Mouse (Mus musculus) granulocyte monocyte progenitor cell, adult 5-6 weeks (primary cell): ENCODE data around the gene Srsf4. TPM values are rescaled to one million over a fixed set of nuclear protein-coding genes. Genes with fewer than 3 reads are reported as not detected.

Experiments
- ATAC-seq: replicated peaks from 2 replicates; pipeline ENCODE4 v1.8.0; 2016; ENCODE audit warnings: mild to moderate bottlenecking, moderate TSS enrichment, inconsistent platforms; ENCODE audit not compliant: poor library complexity, severe bottlenecking
- total RNA-seq, 2 experiments: library from RNA; stranded (forward) in 1 of 2; stranded (reverse) in 1 of 2; fragments of 200-712, 200-1000 nt in 1 of 2; fragments of >200 nt in 1 of 2; fragmentation: Nextera tagmentation in 1 of 2; gene quantifications; 2 replicates each; pipeline ENCODE4 v1.2.3; 2014 to 2017

Srsf4 gene
- total RNA-seq, 2 experiments from 2014 or later = 62.0 to 66.8 TPM

GRCm38 (mm10) chr4:131947848-131948247 lies 74.4 kb downstream of the Srsf4 start:
- no peak for ATAC-seq

GRCm38 (mm10) chr4:131949903-131950302 lies 76.5 kb downstream of the Srsf4 start:
- no peak for ATAC-seq

- ATAC-seq = no peak
These were observed 77.2 kb downstream of the Srsf4 start for GRCm38 (mm10) chr4:131950657-131951056.

Other genes starting within 250 kb of the Srsf4 start
- 7.7 and 13.9 TPM in 2 replicates for gene Ptpru, start 35.3 kb upstream of the Srsf4 start, total RNA-seq (2014; fragmentation: Nextera tagmentation)
- 4.1 and 4.2 TPM in 2 replicates for gene Ptpru, start 35.3 kb upstream of the Srsf4 start, total RNA-seq (2017)
- gene Mecr, start 30.1 kb upstream of the Srsf4 start, total RNA-seq (2014; fragmentation: Nextera tagmentation) = 40.0 and 68.6 TPM in 2 replicates
- 28.4 and 36.2 TPM in 2 replicates for gene Mecr, start 30.1 kb upstream of the Srsf4 start, total RNA-seq (2017)
- gene Tmem200b, start 48.2 kb downstream of the Srsf4 start, total RNA-seq (2014; fragmentation: Nextera tagmentation) = not detected in 2 replicates
- not detected in 2 replicates for gene Tmem200b, start 48.2 kb downstream of the Srsf4 start, total RNA-seq (2017)
- gene Gm10300, start 201.1 kb downstream of the Srsf4 start, total RNA-seq (2014; fragmentation: Nextera tagmentation) = not detected in 2 replicates
- 0.30 and 0.31 TPM in 2 replicates for gene Gm10300, start 201.1 kb downstream of the Srsf4 start, total RNA-seq (2017)
- gene Epb41, start 201.7 kb downstream of the Srsf4 start, total RNA-seq (2014; fragmentation: Nextera tagmentation) = 66.9 and 75.3 TPM in 2 replicates
- 51.4 and 53.0 TPM in 2 replicates for gene Epb41, start 201.7 kb downstream of the Srsf4 start, total RNA-seq (2017)